Mouse (Mus musculus): ENCODE results near the gene Galnt17.
A peak's percentile ranks its signal among the peaks of the same experiment; 100 is the strongest.

The Galnt17 gene

GRCm38 (mm10) chr5:131308397-131308796 is at the start of gene Galnt17:
Gene Galnt17 (minus strand): TSS chr5:131308497.
- DNase-seq = no peak

GRCm38 (mm10) chr5:131334536-131334935 is 26.2 kb upstream of the Galnt17 start:
- DNase-seq = no peak

GRCm38 (mm10) chr5:131321286-131321685 is 13.0 kb upstream of the Galnt17 start:
- DNase-seq = no peak

GRCm38 (mm10) chr5:131319605-131320004 is 11.3 kb upstream of the Galnt17 start:
- DNase-seq = no peak

- DNase-seq = no peak
These were observed 10.8 kb upstream of the Galnt17 start for GRCm38 (mm10) chr5:131319141-131319540.

- DNase-seq = no peak
These were observed 6.7 kb upstream of the Galnt17 start for GRCm38 (mm10) chr5:131315016-131315415.

- DNase-seq = peak; percentile 63
These were observed 593 bp downstream of the Galnt17 start for GRCm38 (mm10) chr5:131307656-131308151.

- DNase-seq = peak; percentile 31
These were observed 1.2 kb downstream of the Galnt17 start for GRCm38 (mm10) chr5:131306908-131307655.

GRCm38 (mm10) chr5:131306321-131306907 is 1.9 kb downstream of the Galnt17 start:
- no peak for DNase-seq

GRCm38 (mm10) chr5:131305223-131305622 is 3.1 kb downstream of the Galnt17 start:
- no peak for DNase-seq

- no peak for DNase-seq
These were observed 6.8 kb downstream of the Galnt17 start for GRCm38 (mm10) chr5:131301526-131301925.

GRCm38 (mm10) chr5:131293726-131294449 is 14.4 kb downstream of the Galnt17 start:
- no peak for DNase-seq

GRCm38 (mm10) chr5:131287091-131287490 is 21.2 kb downstream of the Galnt17 start:
- no peak for DNase-seq

- no peak for DNase-seq
These were observed 21.6 kb downstream of the Galnt17 start for GRCm38 (mm10) chr5:131286680-131287079.

GRCm38 (mm10) chr5:131280349-131280748 is 27.9 kb downstream of the Galnt17 start:
- DNase-seq = no peak

GRCm38 (mm10) chr5:131279286-131279685 is 29.0 kb downstream of the Galnt17 start:
- no peak for DNase-seq

GRCm38 (mm10) chr5:131277227-131277626 is 31.1 kb downstream of the Galnt17 start:
- DNase-seq = peak; percentile 56

- DNase-seq = no peak
These were observed 42.0 kb downstream of the Galnt17 start for GRCm38 (mm10) chr5:131266291-131266690.

- DNase-seq = no peak
These were observed 44.2 kb downstream of the Galnt17 start for GRCm38 (mm10) chr5:131264145-131264544.

- DNase-seq = peak; percentile 25
These were observed 57.3 kb downstream of the Galnt17 start for GRCm38 (mm10) chr5:131250701-131251636.

- DNase-seq = no peak
These were observed 59.9 kb downstream of the Galnt17 start for GRCm38 (mm10) chr5:131248416-131248815.

GRCm38 (mm10) chr5:131246591-131246990 is 61.7 kb downstream of the Galnt17 start:
- DNase-seq = no peak
